Mouse (Mus musculus): ENCODE measurements around the gene Isl2. TPM values are rescaled to one million over a fixed set of nuclear protein-coding genes. Genes with fewer than 3 reads are reported as not detected.

The Isl2 gene
- polyA plus RNA-seq, 1 experiment from 2014 or later = 3.3 TPM

DNA sequence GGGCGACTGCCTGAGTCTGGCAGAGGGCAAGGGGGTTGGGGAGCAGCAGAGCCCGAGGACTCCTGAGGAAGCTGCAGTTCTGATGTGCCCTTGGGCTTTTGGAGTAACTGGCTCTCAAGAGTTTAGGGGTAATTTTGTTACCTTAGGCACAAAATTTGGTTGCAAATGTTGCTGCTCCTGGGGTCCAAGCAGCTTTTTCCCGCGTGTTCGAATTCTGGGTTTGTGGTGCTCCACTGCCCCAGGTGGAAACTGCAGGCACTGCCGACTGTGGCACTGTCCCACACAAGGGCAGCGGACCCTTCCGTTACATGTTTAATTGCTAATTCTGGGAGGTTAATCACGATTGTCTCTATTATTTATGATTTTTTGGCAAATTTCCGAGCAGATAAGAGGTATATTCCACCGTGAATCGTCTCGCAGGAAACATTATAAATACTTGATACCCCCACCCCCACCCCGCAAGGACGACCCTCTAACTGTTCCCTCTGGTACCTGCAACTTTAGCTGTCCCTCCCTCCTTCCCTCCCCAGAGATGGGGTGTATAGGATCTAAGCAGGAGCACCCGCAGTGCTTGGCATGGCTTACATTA lies 10.9 kb downstream of the Isl2 start:
- H3K27me3 ChIP-seq = peaks cover 58% of the 10 kb centered on the region
- ATAC-seq (ENCODE audit: insufficient number of reproducible peaks, insufficient read depth, low FRiP score, low TSS enrichment, low read depth) = no peak

DNA sequence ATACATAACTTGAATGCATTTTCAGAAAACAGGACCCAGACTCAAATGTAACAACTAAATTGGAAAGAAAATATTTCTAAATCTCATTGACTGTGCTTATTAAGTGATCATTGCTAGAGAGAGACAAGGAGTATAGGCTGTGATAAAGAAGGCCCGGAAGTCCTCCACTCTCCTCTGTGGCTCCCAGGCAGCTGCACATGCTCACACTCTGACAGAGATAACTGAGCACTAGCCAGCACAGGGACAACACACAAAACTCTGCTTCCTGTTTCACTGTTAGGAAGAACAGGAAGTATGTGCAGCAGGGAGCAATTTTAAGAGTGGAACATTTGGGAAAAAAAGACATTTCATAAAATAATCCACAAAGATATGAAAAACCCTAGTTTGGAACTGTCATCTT lies 16.5 kb downstream of the Isl2 start:
- Histone ChIP-seq H3K4me1 (no peaks in the 10 kb centered on the region), H3K27me3 (peaks cover 2% of the 10 kb centered on the region), H3K4me3 (no peak overlapping the region), H3K27ac (no peak overlapping the region), H3K9me3 (no peaks in the 10 kb centered on the region), H3K36me3 (no peaks in the 10 kb centered on the region), H3K4me2 (no peak overlapping the region), H3K9ac (no peak overlapping the region)
- WGBS = 64% methylated on average over 1 of the region's 1 CpGs
- no peak for ATAC-seq (ENCODE audit: insufficient number of reproducible peaks, insufficient read depth, low FRiP score, low TSS enrichment, low read depth)

More for the DNA sequence above, 10.9 kb downstream of the Isl2 start:
- H3K4me1 ChIP-seq = peaks cover 35% of the 10 kb centered on the region
- H3K9me3 ChIP-seq = no peaks in the 10 kb centered on the region
- no peak overlapping the region; the same call in 1 of the 2 replicates for H3K9ac ChIP-seq
- 5% methylated on average over 16 of the region's 16 CpGs for WGBS
- H3K4me3 ChIP-seq = no peak overlapping the region
- H3K4me2 ChIP-seq = peak overlapping the region; percentile 43
- H3K27ac ChIP-seq = no peak overlapping the region
- no peaks in the 10 kb centered on the region for H3K36me3 ChIP-seq

DNA sequence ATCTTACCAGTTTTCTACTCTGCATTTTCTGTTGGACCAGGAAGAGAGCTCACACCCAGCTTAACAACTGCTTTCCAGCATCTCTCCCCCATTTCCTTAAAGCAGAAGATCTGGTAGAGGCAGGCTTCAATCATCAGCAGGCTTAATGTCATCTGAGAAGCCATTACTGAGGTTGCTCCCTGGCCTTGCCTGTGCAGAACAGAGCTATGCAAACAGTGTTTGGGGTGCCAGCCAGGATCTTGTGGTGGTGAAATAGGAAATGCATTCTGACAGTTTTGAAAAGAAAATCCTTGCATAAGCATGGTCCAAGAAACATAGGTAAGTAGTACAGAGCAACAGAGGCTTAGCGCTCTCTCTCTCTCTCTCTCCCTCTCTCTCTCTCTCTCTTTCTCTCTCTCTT lies 22.5 kb downstream of the Isl2 start:
- 53% methylated on average over 1 of the region's 1 CpGs for WGBS
- ATAC-seq (ENCODE audit: insufficient number of reproducible peaks, insufficient read depth, low FRiP score, low TSS enrichment, low read depth) = no peak

DNA sequence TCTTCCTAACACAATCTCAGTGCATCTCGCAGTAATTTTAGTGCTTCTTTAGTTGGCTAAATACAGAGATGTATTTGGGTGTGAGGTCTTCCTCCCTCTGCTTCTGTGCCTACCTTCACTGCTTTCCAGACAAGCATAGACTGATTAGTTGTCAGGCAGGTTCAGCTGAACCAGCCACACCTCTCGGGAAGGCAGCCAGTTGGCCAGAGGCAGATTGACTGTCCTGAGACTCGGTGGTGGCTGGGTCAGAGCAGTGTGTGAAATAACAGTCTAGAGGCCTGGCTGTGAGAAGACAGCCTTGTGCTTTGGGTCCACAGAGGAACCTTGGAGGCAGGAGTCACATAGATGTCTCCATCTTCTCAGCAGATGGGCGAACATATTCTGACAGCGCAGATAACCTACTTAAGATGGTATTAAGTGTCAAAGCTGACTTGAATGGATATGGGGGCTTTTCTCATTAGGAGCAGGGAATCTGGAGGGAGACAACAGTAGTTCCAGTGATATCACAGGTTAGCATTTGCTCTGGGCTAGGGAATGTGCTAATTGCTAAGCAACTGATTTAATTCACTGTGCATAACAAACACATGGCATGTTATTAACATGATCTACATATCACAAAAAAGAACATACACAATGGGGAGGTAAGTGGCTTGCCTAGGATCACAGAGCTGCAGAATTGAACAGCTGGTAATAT lies 30.1 kb downstream of the Isl2 start:
- Histone ChIP-seq H3K4me2 (no peak overlapping the region), H3K9ac (no peak overlapping the region), H3K9me3 (no peaks in the 10 kb centered on the region), H3K27me3 (no peaks in the 10 kb centered on the region), H3K27ac (no peak overlapping the region), H3K4me1 (peaks cover 7% of the 10 kb centered on the region), H3K36me3 (no peaks in the 10 kb centered on the region), H3K4me3 (no peak overlapping the region)
- no peak for ATAC-seq (ENCODE audit: insufficient number of reproducible peaks, insufficient read depth, low FRiP score, low TSS enrichment, low read depth)
- 50% methylated on average over 5 of the region's 5 CpGs for WGBS

More for the DNA sequence above, 22.5 kb downstream of the Isl2 start:
- H3K4me3 ChIP-seq = no peak overlapping the region
- H3K36me3 ChIP-seq = no peaks in the 10 kb centered on the region
- 0 out of 2 replicates have a peak, but pooled peaks cover 4% of the 10 kb centered on the region for H3K4me1 ChIP-seq
- no peaks in the 10 kb centered on the region for H3K27me3 ChIP-seq
- H3K9ac ChIP-seq = no peak overlapping the region
- H3K27ac ChIP-seq = peak overlapping the region; percentile 33; the same call in 1 of the 2 replicates
- H3K4me2 ChIP-seq = no peak overlapping the region
- no peaks in the 10 kb centered on the region for H3K9me3 ChIP-seq

DNA sequence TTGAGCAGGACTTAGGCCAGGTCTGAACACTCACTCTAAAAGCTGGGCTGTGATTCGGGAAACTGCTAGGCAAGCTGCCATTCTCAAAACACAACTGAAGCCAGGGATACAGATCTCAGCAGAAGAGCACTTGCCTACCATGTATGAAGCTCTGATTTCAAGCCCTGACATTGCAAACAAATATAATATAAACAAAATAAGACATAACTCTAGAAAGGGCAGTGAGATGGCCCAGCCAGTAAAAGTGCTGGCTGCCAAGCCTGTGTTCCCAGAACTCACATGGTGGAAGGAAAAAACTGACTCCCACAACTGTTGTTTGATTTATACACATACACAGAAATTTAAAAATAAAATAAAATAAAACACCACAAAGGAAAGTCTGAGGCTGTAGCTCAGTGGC lies 32.6 kb downstream of the Isl2 start:
- no peaks in the 10 kb centered on the region for H3K27me3 ChIP-seq
- peaks cover 7% of the 10 kb centered on the region for H3K4me1 ChIP-seq
- H3K36me3 ChIP-seq = no peaks in the 10 kb centered on the region
- H3K4me2 ChIP-seq = no peak overlapping the region
- no peak overlapping the region for H3K9ac ChIP-seq
- WGBS = 87% methylated on average over 1 of the region's 1 CpGs
- no peak overlapping the region for H3K27ac ChIP-seq
- no peak for ATAC-seq (ENCODE audit: insufficient number of reproducible peaks, insufficient read depth, low FRiP score, low TSS enrichment, low read depth)
- H3K4me3 ChIP-seq = no peak overlapping the region
- no peaks in the 10 kb centered on the region for H3K9me3 ChIP-seq

DNA sequence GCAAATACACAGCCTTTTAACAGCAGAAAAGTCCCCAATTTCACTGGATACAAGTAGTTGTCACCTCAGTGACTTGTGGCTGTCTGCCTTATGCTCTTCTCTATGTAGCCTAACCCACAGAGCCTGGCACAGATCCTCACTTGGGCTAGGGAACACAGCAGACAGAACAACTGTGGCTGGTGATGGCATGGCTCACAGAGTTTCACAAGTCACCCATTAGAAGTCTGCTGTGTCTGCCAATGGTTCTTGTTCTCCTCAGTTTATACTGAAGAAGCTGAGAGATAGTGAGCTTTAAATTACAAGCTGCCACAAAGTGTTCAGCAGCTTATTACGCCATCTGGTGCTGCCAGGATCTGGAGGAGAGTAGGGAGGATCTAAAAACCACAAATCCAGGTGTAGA lies 38.1 kb downstream of the Isl2 start:
- Histone ChIP-seq H3K27ac (no peak overlapping the region), H3K4me2 (no peak overlapping the region), H3K4me1 (0 out of 2 replicates have a peak, but pooled peaks cover 2% of the 10 kb centered on the region), H3K9me3 (no peaks in the 10 kb centered on the region), H3K9ac (no peak overlapping the region), H3K27me3 (no peaks in the 10 kb centered on the region), H3K4me3 (no peak overlapping the region), H3K36me3 (no peaks in the 10 kb centered on the region)
- 66% methylated on average over 1 of the region's 1 CpGs for WGBS
- ATAC-seq (ENCODE audit: insufficient number of reproducible peaks, insufficient read depth, low FRiP score, low TSS enrichment, low read depth) = no peak

DNA sequence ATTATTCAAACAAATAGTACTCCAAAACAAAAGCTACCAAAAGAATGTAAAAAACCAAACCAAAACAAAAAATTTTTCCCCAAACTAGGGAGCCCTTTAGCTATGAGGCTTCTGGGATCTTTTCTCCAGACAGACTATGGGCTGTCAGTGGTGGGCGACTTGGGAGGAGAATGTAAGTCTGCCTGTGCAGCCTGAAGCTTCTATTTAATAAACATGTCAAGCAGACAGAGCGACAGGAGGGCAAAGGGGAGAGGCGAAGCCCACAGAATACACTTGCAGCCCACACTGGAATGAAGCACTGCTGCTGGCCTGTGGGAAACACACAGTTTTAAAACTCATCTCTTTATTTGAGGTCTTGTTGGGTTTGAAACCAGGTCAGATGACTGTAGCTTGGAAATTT lies 42.9 kb downstream of the Isl2 start:
- H3K4me1 ChIP-seq = 0 out of 2 replicates have a peak, but pooled peaks cover 4% of the 10 kb centered on the region
- H3K27ac ChIP-seq = no peak overlapping the region
- H3K4me3 ChIP-seq = no peak overlapping the region
- no peaks in the 10 kb centered on the region for H3K36me3 ChIP-seq
- ATAC-seq (ENCODE audit: insufficient number of reproducible peaks, insufficient read depth, low FRiP score, low TSS enrichment, low read depth) = no peak
- 35% methylated on average over 3 of the region's 3 CpGs for WGBS
- no peaks in the 10 kb centered on the region for H3K27me3 ChIP-seq
- no peak overlapping the region for H3K9ac ChIP-seq
- no peak overlapping the region for H3K4me2 ChIP-seq
- no peaks in the 10 kb centered on the region for H3K9me3 ChIP-seq

DNA sequence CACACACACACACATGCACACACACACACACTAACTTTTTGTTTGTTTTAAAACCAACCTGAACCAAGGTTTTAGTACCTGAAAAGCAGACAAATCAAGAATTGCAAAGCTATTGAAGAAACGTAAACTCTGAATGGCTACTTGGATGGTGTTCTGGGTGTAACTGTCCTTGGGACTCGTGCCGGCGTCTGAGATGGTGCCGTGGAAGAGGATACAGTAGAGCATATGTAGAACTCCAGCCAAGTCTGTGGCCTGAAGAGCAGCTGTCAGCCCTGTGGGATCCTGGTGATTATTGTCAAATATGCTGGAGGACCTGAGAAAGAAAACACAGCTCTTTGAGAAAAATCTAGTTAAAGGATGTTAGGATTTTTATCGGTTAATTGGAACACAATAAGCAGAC lies 47.7 kb downstream of the Isl2 start:
- H3K36me3 ChIP-seq = no peaks in the 10 kb centered on the region
- no peaks in the 10 kb centered on the region for H3K27me3 ChIP-seq
- 83% methylated on average over 6 of the region's 6 CpGs for WGBS
- H3K4me1 ChIP-seq = 0 out of 2 replicates have a peak, but pooled peaks cover 4% of the 10 kb centered on the region
- no peak for ATAC-seq (ENCODE audit: insufficient number of reproducible peaks, insufficient read depth, low FRiP score, low TSS enrichment, low read depth)
- H3K9me3 ChIP-seq = no peaks in the 10 kb centered on the region
- no peak overlapping the region for H3K4me2 ChIP-seq
- H3K4me3 ChIP-seq = no peak overlapping the region
- H3K9ac ChIP-seq = no peak overlapping the region
- H3K27ac ChIP-seq = no peak overlapping the region

Other genes starting within 250 kb of the Isl2 start
- 1.5 and 2.6 TPM in 2 replicates for gene Nrg4, start 211.8 kb upstream of the Isl2 start, polyA plus RNA-seq (2015; fragmentation: Nextera tagmentation; extraction: Ambion mirVana)
- 0.63 and 0.74 TPM in 2 replicates for gene Tmem266, start 211.8 kb upstream of the Isl2 start, polyA plus RNA-seq (2015; fragmentation: Nextera tagmentation; extraction: Ambion mirVana)
- gene Etfa, start 26.4 kb upstream of the Isl2 start, polyA plus RNA-seq (2015; fragmentation: Nextera tagmentation; extraction: Ambion mirVana) = 176 and 189 TPM in 2 replicates